Mouse (Mus musculus): Measurements from ENCODE around the gene St8sia6.
"Not testable (repeated sequence)": the region's sequence is repeated elsewhere in the genome, so short reads cannot be mapped to it uniquely, and the experiment has no call there.

Gene St8sia6

GRCm38 (mm10) chr2:13793969-13794363 lies at the start of gene St8sia6:
TSS of gene St8sia6 (minus strand) at chr2:13794064.
- DNase-seq: no peak

GRCm38 (mm10) chr2:13836310-13836709 lies 42.4 kb upstream of the St8sia6 start:
- no peak for DNase-seq

GRCm38 (mm10) chr2:13834989-13835388 lies 41.1 kb upstream of the St8sia6 start:
- DNase-seq: no peak

- DNase-seq: no peak
Observed at GRCm38 (mm10) chr2:13816645-13817044, 22.8 kb upstream of the St8sia6 start.

GRCm38 (mm10) chr2:13808593-13808992 lies 14.7 kb upstream of the St8sia6 start:
- no peak for DNase-seq

- no peak for DNase-seq
Observed at GRCm38 (mm10) chr2:13808008-13808407, 14.1 kb upstream of the St8sia6 start.

GRCm38 (mm10) chr2:13806120-13806519 lies 12.3 kb upstream of the St8sia6 start:
- no peak for DNase-seq

- DNase-seq: no peak
Observed at GRCm38 (mm10) chr2:13800639-13801038, 6.8 kb upstream of the St8sia6 start.

GRCm38 (mm10) chr2:13794446-13794845 lies 582 bp upstream of the St8sia6 start:
- DNase-seq: no peak

- peak; percentile 30 for DNase-seq
Observed at GRCm38 (mm10) chr2:13793054-13793968, 553 bp downstream of the St8sia6 start.

GRCm38 (mm10) chr2:13792256-13793005 lies 1.4 kb downstream of the St8sia6 start:
- DNase-seq: no peak

- no peak for DNase-seq
Observed at GRCm38 (mm10) chr2:13791598-13791997, 2.3 kb downstream of the St8sia6 start.

GRCm38 (mm10) chr2:13789365-13789764 lies 4.5 kb downstream of the St8sia6 start:
- no peak for DNase-seq

GRCm38 (mm10) chr2:13786577-13787168 lies 7.2 kb downstream of the St8sia6 start:
- DNase-seq: no peak

GRCm38 (mm10) chr2:13785992-13786391 lies 7.9 kb downstream of the St8sia6 start:
- not testable (repeated sequence) for DNase-seq

- DNase-seq: no peak
Observed at GRCm38 (mm10) chr2:13785247-13785646, 8.6 kb downstream of the St8sia6 start.

GRCm38 (mm10) chr2:13784448-13784847 lies 9.4 kb downstream of the St8sia6 start:
- no peak for DNase-seq

GRCm38 (mm10) chr2:13777032-13777431 lies 16.8 kb downstream of the St8sia6 start:
- DNase-seq: no peak

- DNase-seq: no peak
Observed at GRCm38 (mm10) chr2:13776453-13776852, 17.4 kb downstream of the St8sia6 start.

- no peak for DNase-seq
Observed at GRCm38 (mm10) chr2:13775056-13775455, 18.8 kb downstream of the St8sia6 start.

GRCm38 (mm10) chr2:13768524-13768923 lies 25.3 kb downstream of the St8sia6 start:
- DNase-seq: no peak

GRCm38 (mm10) chr2:13767532-13768411 lies 26.1 kb downstream of the St8sia6 start:
- DNase-seq: no peak

Measured in right cerebral cortex, postnatal 25 days (tissue).